Mouse (Mus musculus) adrenal gland, postnatal 36 days (tissue): ENCODE results near the gene Vti1a. TPM values are rescaled to one million over a fixed set of nuclear protein-coding genes. Genes with fewer than 3 reads are reported as not detected.

ENCODE experiments used
- DNase-seq, 2 experiments: peaks; one replicate each; pipeline ENCODE4 v3.0.0; 2021; ENCODE audit warnings: mixed read lengths in 1 of 2
- total RNA-seq, 2 experiments: library from RNA; stranded (reverse); gene quantifications; 2 replicates each; pipeline ENCODE4 v1.2.3; 2021

Gene Vti1a
- total RNA-seq, 2 experiments from 2014 or later: 33.5 to 37.4 TPM

DNA sequence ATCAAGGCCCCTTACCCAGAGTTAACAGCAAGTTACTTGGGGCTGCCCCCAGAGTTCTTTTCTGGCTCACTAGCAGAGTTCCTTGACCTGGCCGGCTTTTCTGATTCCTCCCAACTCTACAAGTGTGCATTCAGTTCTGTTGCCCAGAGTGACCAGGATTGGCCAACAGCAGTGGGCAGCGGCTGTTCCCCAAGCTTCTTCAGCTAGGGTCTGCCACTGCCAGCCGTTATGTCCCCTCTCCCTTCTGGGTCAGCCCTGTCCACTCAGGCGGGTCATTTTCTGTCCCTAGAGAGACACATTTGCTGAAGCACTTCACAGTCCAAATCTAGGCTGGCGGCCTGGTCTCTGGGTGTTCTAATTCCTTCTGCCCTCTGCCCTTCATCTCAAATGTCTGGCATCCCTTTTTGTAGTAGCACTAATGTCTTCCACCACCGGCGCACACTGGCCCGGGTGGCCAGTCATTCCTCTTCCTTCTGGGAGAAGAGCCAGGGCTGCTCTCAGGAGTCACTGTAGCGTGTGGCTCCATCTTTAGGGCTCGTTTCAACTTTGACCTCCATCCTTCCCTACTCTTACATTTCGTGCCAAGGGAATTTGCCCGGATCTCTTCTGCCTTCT lies 305.0 kb downstream of the Vti1a start:
- DNase-seq: no peak

DNA sequence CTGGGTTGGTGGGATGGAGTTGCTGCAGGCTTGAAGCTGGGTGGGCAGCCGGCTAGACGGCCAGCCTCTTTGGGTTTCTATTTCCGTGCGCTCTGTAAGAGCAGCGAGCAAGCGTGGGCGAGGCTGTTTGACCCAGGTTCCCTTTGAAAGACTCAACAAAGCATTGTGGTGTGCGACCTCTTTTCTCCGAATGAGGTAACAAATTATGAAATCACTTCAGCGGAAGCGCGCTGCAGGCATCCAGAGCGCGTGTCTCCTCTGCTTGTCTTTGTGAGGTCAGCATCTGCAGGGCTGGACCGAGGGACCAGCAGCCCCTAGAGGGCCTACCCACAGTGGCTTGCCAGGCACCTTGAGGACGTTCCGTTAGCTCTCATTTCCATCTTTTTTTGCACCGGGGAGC lies 306.7 kb downstream of the Vti1a start:
- no peak for DNase-seq

DNA sequence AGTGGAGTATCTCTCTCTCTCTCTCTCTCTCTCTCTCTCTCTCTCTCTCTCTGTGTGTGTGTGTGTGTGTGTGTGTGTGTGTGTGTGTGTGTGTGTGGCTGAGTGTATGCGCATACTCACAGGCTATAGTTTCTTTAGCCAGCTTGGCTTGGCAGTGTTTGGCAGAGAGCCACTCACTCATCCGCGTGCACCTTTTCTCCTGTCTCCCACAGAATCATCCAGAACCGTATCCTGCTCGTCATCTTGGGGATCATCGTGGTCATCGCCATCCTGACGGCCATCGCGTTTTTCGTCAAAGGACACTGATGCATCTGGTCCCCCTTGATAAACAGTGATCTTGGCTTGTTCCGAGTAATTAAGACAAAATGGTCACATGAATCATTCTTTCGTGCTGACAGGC lies 307.5 kb downstream of the Vti1a start:
- DNase-seq: no peak

DNA sequence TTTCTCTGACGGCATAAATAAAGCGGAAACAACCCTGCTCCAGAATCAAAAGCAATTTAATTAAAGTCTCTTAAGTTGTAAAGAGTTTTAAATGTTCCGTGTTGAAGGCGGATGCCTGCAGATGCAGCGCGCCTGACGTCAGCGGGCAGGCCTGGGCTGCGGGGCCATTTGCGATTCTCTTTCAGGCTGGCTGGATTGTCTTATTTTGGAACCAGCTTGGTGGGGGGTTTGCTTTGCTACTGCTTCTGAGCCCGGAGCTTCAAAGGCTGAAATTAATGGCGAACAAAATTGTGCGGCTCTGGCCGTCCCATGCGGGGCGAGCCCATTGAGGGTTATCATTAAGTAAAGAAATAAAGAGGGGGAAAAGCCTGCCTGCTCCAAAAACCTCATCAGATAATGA lies 310.4 kb downstream of the Vti1a start:
- no peak for DNase-seq

DNA sequence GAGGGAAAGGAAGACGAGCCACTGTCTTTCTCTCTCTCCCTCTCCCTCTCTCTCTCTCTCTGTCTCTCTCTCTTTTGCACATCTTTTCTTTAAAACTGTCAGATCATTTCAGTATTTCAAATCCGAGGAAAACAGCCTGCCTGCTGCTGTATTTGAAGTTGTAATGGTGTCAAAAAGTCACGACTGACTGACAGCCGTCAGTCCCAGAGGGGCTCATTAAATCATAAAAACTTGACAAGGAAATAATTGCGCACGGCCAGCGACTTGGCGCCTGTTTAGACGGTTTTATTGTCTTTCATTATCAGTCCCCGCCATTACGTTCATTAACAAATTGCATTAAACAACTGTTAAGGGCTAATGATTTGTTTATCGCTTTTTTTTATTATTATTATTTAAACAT lies 310.9 kb downstream of the Vti1a start:
- no peak for DNase-seq

DNA sequence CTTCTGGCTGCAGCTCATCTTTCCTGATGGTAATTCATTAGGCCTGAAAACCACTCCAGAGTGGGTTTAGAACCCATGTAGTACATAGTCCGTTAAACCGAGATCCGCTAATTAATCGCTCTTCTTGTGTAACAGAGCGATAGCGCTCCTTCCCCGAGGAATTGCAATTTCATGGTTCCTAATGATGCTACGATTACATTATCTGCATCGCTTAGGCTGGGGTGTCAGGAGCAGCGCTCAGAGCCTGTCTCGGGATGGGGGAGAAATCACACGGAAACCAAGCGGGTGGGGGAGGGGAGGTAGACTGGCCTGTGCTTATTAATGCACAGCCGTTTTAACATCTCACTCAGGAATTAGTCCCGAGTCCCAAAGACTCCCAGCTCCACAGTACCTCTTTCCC lies 319.4 kb downstream of the Vti1a start:
- DNase-seq: no peak

DNA sequence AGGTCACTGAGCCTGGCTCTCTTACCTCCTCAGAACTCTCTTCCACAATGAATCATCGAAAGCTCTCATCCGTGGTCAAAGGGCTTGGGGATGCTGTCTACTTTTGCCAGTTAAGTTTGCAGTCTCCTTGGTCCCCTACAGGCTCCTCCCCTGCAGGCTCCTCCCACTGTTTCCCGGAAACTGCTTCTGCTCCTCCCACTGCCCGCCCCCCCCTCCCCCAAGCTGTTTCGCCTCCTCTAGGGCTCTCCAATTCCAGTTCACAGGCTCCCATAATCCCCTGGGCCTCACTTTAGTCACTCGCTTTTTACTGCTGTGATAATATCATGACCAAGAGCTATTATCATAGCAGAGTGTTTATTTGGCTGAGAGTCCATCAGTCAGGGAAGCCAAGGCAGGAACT lies 324.2 kb downstream of the Vti1a start:
- DNase-seq: no peak

DNA sequence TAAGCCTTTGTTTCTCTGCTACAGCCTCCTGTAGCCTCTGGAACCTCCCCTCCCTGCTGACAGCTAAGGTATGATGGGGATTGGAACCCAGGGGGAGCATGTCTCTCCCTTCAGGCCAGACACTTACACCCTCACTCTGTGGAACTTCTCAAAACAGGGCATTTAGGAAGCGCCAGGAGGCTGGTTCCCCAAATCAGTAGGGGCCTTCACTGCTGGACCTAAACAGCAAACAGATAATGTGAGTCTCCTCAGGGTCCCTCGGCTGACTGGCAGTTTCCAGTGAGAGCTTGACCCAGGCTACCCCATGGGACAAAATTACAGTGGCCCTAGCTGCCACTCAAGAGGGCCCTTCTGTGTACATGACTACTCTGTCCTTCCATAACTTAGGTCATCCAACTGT lies 325.8 kb downstream of the Vti1a start:
- DNase-seq: no peak

DNA sequence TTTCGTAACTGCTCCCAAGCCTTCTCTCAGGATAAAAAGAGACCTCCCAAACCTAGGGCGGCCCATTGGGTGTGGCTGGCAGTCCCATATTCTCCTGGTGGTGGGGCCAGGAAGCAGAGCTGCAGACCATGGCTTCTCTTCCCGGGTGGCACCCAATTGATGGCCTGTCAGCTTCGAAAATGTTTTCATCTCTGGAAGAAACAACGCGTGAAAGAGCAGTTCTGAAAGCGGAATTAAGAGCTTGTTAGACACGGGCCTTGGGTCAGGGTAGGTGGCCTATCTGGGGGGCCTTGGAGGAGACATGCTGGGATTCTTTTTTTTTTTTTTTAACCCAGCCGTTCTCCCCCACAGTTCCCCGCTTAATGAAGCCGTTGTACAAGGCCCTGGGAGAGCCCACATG lies 326.3 kb downstream of the Vti1a start:
- DNase-seq: no peak

DNA sequence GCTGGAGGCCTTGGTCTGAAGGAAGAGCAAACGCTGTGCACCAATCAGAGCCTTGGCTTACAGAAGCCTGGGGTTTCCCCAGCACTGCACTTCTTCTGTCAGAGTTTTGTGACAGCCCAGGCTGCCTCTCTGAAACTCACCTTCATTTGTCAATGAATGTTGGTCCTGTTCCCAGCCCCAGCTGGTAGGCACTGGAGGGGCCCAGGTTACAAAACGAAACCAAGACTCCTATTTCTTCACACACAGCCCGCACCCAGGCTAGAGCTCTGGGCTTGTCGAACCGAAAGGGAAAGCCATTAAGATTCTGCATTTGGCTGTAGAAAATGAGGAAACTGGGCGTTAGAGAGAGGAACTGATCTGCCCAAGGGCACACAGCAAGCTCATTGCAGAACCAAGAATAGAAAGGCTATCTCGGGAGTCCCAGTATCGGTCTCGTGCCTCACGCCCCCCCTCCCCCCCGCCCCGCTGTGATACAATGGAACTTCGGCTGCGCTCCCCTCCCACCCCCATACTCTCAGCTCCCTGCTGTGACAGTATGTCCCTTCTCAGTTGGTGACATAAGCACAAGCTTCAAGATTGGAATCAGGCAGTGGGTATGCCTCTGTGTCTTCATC lies 327.3 kb downstream of the Vti1a start:
- peak; percentile 45 to 56 for DNase-seq

DNA sequence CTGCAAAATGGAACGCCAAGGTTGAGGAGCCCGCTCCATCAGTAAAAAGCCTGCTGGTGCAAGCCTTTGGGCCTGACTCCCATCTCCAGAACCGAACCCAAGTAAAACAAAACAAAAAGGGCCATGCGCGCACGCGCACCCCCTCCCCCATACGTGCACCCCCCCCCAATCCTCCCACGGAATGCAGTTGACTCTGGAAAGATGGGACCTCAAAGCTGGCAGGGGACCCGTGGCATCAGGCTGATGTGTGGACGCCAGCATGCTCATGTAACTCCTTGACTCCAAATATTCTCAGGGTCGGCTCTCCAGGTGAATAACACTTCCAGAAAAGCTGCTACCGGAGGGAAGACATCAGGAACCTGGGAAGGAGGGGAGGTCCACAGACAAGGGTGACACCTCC lies 327.8 kb downstream of the Vti1a start:
- DNase-seq: no peak

DNA sequence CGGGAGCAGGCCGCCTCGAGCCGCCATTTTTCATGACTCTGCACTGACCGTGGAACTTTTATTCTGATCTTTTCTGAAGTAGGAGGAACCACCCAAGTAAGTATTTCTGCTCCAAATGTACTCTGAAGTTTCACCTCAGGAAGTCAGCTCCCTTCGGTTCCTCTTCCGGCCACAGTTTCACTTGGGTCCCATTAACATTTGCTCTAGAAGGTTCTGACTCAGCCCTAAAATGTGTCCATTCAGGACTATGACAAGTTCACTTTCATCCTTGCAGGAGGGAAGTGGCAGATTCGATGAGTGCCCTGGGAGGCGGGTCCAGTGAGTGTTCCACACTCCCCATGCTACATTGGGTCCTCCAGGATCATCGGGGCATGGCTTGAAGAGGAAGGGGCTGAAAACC lies 333.3 kb downstream of the Vti1a start:
- DNase-seq: no peak

DNA sequence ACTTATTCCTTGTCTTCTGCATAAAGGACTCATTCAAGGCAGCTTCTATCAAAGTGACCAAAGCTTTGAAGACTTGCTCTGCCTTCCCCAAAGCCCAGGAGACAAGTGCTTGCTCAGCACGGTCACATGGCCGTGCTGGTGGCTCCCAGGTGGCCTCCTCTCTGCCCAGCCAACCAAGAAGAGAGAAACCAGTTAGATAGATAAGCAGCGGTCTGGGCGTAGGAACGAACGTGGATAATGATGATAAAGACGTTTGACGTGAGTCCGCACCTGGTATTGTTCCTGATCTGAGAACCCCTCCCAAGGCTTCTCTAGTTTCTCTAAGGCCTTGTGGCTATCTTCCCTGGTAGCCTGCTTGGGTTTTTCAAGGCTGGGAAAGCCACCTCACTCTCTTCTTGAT lies 334.9 kb downstream of the Vti1a start:
- DNase-seq: no peak

DNA sequence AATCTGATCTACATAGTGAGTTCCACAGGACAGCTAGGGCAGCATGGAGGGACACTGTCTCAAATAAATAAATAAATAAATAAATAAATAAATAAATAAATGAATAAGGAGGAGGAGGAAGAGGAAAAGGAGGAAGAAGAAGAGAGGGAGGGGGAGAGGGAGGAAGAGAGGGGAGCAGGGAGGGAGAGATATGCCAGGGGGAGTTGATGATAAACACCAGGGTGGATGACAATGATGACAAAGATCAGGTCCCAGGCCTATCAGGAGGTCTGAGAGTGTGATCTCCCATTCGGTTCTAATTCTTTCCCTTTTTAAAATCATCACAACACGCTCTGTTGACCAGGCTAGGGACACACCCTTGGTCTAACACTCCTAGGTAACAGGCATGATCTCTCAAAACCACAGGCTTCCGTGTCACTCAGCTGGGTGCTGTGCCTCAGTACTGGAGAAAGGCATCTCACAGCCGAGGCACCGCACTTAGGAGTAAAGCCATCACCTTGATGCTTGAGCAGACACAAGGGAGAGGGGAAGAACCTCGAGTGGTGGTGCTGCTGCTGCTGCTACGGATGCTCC lies 336.7 kb downstream of the Vti1a start:
- no peak for DNase-seq

DNA sequence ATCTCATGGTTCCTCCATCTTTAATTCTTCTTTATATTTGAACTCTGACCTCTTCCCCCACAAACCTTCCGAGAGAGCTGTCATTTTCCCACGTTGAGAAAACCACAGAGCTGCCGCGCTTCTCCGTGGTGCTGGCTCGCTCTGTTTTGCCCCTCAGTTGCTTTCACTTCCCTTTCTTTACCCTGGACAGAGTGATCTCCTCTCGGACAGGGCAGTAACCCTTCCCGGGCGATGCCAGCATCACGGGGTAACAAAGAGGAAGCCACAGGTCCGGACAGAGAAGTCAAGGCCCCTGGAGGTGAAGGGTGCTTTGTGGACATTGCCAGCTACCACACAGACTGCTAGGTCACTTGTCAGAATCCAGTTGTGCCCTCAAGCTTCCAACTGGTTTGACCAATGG lies 344.1 kb downstream of the Vti1a start:
- DNase-seq: no peak

DNA sequence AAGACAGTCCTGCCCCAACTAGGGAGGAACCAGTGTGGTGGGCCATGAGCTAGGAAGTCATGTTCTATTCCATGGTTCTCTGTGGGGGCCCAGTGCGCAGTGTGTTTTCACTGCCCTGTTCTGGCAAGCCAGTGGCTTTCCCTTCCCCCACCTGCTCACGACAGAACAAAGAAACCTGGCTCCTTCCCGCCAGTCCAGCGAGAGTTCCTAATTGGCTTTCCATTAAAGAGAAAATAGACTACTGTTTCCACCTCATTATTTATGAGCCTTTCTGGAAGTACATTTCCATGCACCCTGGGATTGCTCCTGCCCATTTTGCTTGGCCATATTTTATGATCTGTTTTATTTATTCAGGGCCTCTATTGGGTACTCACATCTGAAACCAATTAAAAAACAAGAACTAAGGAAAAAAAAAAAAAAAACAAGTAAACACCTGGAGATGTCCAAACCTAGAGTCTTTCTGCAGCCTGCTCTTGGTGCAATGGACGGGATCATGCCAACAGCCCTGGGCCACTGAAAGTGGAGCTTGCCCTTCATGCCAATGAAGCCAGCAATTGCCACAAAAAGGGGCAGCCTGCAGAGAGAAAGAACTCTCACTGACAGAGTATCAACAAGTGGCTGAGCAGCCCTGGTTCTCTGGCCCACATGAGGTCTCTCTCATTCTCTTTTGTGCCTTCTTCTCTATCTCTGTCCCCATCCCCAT lies 346.6 kb downstream of the Vti1a start:
- DNase-seq: no peak

DNA sequence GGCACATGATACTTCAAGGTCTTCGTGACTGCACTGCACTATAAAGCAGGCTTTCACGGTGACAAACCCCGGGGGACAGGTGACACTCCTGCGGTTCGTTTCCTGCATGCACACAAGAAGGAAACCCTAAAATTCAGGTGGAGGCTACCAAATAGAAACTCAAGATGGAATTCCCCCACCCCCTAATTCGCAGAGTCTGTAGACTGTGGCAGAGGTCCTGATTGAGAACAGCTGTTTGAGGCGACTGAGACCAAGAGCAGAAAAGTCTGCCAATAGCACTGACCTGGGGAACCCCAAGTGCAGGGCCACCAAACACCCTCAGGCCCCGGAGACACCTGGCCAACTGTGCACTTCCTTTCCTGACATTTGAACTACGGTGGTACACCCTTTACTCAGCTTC lies 351.7 kb downstream of the Vti1a start:
- no peak for DNase-seq

DNA sequence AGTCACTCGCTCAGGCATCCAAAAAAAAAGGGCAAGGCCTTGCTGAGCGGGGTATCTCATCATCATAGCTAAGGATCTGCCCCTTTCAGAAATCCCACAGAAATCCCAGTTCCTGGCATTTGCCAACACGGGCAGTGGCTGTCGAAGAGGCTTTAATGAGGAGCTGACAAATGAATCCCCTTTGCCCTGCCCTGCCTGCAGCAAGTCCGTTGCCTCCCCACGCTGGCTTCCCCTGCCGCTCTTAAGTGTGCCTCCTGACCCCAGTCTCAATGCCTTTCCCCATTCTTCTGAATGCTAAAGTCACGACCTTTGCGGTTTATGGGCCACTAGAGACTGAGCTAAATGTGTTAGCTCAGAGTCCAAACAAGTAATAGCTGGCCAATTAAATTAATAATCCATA lies 352.8 kb downstream of the Vti1a start:
- no peak for DNase-seq

Other genes starting within 250 kb of the Vti1a start
- gene Gpam, start 189.1 kb upstream of the Vti1a start, total RNA-seq: 100 to 1,000 TPM; 183 to 606 TPM
- 1 to 10 TPM in 1 of 2 experiments, under 1 TPM in 1; 0.40 to 1.2 TPM for gene Tectb, start 135.6 kb upstream of the Vti1a start, total RNA-seq
- not detected for gene Gucy2g, start 75.1 kb upstream of the Vti1a start, total RNA-seq
- 100 to 1,000 TPM; 127 to 171 TPM for gene Acsl5, start 64.4 kb upstream of the Vti1a start, total RNA-seq
- gene Zdhhc6, start 263 bp upstream of the Vti1a start, total RNA-seq: 10 to 100 TPM; 40.1 to 43.1 TPM